Mouse (Mus musculus): ENCODE results near the gene Chil4.

Gene Chil4

GRCm38 (mm10) chr3:106154413-106154812, 64.9 kb downstream of the Chil4 start:
- no peak for DNase-seq

Data from spleen, adult 18-20 months (tissue).